Mouse (Mus musculus) cortical plate, adult 2 months (tissue): ENCODE measurements at regions not wholly inside any gene's neighbourhood (a gene's known extent, or its start where the extent isn't known, plus 50 kb on each side); places are given as distances from the start of the nearest gene placed in this dataset.

Experiments used
- H3K27ac ChIP-seq: fragments of 200-500 bp; 2 replicates; pipeline ENCODE4 v1.5.1; 2012; ENCODE audit warnings: low read length, control low read depth, inconsistent platforms; ENCODE audit not compliant: insufficient read depth
- H3K4me1 ChIP-seq: fragments of 200-500 bp; 2 replicates; pipeline ENCODE4 v1.6.1; 2011; ENCODE audit warnings: low read length; ENCODE audit not compliant: control insufficient read depth, insufficient read depth
- H3K4me3 ChIP-seq: fragments of 200-500 bp; 2 replicates; pipeline ENCODE4 v1.5.1; 2011; ENCODE audit warnings: mild to moderate bottlenecking, low read length, control low read depth; ENCODE audit not compliant: insufficient read depth
- CTCF ChIP-seq: fragments of 200-500 bp; IDR thresholded peaks from 2 replicates; pipeline ENCODE4 v1.5.1; 2011; ENCODE audit warnings: mild to moderate bottlenecking, control low read depth, low read length; ENCODE audit not compliant: insufficient read depth; ENCODE audit errors: extremely low read depth
- POLR2A ChIP-seq: fragments of 200-500 bp; IDR thresholded peaks from 2 replicates; pipeline ENCODE4 v1.6.1; 2011; ENCODE audit warnings: mild to moderate bottlenecking, low read length, control low read depth; ENCODE audit not compliant: insufficient read depth; ENCODE audit errors: extremely low read depth

GRCm38 (mm10) chr4:8926642-8927275 lies 687.9 kb upstream of the Car8 start:
- Histone ChIP-seq H3K4me1 (peaks cover 1% of the 10 kb centered on the region; the same call in 1 of the 2 replicates), H3K4me3 (no peak overlapping the region), H3K27ac (no peak overlapping the region)
- TF ChIP-seq CTCF (no peak), POLR2A (no peak)

DNA sequence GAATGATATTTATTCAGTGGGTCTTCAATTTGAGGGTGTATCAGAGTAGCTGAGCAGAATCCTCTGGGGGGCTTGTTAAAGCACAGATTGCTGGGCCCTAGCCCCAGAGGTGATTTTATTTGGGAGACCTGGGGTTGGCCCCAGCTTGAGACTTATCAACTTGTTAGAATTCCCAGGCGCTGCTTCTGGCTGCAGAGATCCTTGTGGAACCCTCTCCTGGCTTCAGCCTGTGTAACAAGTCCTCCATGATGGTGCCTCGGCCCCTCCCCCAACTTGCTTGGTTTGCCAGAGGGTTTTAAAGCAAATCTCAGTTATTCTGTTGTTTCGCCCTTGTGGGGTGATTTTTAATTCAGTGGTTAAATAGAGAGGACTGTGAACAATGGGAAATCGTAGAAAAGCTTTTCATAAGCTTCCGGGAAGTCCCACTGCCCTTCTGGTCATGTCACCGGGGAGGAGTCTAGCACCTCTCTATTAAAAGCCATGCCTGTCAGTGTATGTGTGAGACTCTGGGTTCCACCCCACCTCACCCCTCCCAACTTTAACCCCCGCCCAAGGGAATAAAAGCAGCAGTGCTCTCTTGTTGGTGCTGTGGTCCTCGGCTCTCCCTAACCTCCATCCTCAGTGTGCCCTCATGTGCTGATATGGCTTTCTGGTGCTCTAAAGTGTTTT lies 684.0 kb upstream of the Car8 start:
- no peak overlapping the region for H3K27ac ChIP-seq
- peaks cover 1% of the 10 kb centered on the region; the same call in 1 of the 2 replicates for H3K4me1 ChIP-seq
- no peak overlapping the region for H3K4me3 ChIP-seq
- TF ChIP-seq CTCF (no peak), POLR2A (no peak)

DNA sequence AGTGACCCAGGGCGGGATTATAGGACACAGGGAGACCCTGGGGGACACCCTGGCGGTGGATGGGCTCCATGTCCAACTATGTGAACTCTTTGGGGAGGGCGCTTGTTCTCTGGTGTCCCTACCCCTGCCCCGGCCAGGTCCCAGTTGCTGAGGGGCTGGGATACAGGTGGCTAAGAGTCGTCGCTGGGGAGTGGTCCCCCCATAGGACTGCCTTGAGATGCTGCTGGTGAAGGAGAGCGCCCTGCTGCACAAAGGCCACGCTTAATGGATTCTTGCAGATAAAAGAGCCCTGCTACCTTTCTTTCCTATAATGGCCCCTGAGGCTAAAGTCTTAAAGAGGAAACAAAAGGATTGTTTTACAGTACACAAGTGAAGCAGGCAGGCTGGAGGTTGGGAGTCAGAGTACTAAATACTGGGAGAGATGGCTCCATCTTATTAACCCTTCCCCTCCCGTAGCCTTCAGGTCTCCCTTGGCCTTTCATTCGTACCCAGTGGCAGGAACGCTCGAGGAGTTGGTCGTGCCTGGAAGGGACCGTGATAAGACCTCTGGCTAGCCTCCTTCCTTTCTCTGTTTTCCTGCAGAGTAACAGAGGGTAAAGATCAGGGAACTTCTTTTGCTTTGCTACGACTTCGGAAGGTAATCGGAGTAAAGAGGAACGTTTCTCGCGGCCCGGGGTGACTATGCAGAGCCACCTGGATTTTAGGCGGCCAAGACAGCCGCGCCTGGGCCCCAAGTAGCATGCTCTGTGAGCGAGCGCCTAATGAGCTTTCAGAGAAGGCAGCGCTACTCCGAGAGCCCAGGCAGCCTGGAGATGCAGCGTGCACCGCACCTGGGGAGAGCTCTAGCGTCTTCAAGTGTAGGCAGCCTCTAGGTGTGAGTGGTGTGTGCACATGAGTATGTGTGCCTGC lies 682.9 kb upstream of the Car8 start:
- TF ChIP-seq POLR2A: no peak
- TF ChIP-seq CTCF: no peak
- Histone ChIP-seq H3K4me3 (no peak overlapping the region), H3K4me1 (peaks cover 1% of the 10 kb centered on the region; the same call in 1 of the 2 replicates), H3K27ac (no peak overlapping the region)

- H3K27ac ChIP-seq: no peak overlapping the region
- TF ChIP-seq CTCF: no peak
- peaks cover 1% of the 10 kb centered on the region; the same call in 1 of the 2 replicates for H3K4me1 ChIP-seq
- no peak overlapping the region for H3K4me3 ChIP-seq
Observed at GRCm38 (mm10) chr4:8920306-8920705, 681.5 kb upstream of the Car8 start.

GRCm38 (mm10) chr4:8919366-8919984 lies 680.6 kb upstream of the Car8 start:
- Histone ChIP-seq H3K4me1 (peaks cover 1% of the 10 kb centered on the region; the same call in 1 of the 2 replicates), H3K27ac (no peak overlapping the region), H3K4me3 (no peak overlapping the region)
- no peak for TF ChIP-seq POLR2A
- no peak for TF ChIP-seq CTCF
